Mouse (Mus musculus): ENCODE measurements around the gene Krba1. TPM values are rescaled to one million over a fixed set of nuclear protein-coding genes. Genes with fewer than 3 reads are reported as not detected.

Krba1 gene
- polyA plus RNA-seq, 1 experiment from 2014 or later, result 16.8 TPM

DNA sequence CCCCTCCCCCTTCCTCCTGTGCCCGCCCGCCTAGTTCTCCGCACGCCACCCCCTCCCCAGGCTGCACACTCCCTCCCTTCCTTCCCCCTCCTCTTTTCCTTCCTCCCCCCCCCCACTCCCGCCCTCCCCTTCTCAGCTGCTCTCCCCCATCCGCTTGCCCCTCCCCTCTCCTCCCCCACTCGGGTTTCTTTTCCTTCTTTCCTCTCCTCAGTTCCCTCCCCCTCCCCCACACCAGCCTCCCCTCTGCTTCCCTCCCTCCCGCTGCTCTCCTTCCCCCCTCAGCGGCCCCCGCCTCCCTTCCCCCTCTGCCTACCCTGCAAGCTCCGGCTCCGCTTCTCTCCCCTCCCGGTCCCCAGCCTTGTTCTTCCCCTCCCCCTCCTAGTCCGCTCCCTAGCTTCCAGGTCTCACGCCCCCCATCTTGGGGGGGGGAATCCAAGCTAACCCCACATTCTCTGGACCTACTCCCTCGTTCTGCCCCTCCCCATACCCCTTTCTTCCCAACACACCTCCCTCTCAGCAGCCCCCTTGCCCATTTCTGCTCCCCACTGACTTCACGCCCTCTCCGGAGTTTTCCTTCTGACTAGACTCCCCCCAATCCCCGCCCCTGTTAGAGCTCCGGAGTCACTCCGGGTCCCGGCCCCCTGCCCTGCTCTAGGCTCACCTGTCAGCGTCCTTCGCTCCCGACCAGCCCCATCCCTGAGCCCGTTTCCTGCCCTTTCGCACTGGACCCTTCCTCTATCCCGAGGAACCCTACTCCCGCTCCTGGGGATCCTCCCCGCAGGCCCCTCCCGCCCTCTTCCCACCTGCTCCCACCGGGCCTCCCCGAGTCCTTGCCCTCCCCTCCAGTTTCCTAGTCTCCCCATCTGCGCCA, 49.2 kb downstream of the Krba1 start:
- Histone ChIP-seq H3K4me3 (replicated peaks; ENCODE audit: low read length) (peak overlapping the region; percentile 96), H3K9me3 (replicated peaks; ENCODE audit: control insufficient read depth, low read length) (no peaks in the 10 kb centered on the region), H3K27me3 (ENCODE audit: control insufficient read depth, insufficient read depth, low read length) (no peaks in the 10 kb centered on the region), H3K36me3 (ENCODE audit: control insufficient read depth, insufficient read depth, low read length) (peaks cover 12% of the 10 kb centered on the region), H3K9ac (ENCODE audit: low read length) (peak overlapping the region; percentile 99), H3K4me2 (ENCODE audit: low read depth, low read length) (peak overlapping the region; percentile 78), H3K27ac (ENCODE audit: low read length) (peak overlapping the region; percentile 98), H3K4me1 (ENCODE audit: control insufficient read depth, insufficient read depth, low read length) (peaks cover 30% of the 10 kb centered on the region)
- peak; percentile 67 for ATAC-seq (ENCODE audit: insufficient read depth, low FRiP score)
- 1% methylated on average over 32 of the region's 34 CpGs for WGBS

DNA sequence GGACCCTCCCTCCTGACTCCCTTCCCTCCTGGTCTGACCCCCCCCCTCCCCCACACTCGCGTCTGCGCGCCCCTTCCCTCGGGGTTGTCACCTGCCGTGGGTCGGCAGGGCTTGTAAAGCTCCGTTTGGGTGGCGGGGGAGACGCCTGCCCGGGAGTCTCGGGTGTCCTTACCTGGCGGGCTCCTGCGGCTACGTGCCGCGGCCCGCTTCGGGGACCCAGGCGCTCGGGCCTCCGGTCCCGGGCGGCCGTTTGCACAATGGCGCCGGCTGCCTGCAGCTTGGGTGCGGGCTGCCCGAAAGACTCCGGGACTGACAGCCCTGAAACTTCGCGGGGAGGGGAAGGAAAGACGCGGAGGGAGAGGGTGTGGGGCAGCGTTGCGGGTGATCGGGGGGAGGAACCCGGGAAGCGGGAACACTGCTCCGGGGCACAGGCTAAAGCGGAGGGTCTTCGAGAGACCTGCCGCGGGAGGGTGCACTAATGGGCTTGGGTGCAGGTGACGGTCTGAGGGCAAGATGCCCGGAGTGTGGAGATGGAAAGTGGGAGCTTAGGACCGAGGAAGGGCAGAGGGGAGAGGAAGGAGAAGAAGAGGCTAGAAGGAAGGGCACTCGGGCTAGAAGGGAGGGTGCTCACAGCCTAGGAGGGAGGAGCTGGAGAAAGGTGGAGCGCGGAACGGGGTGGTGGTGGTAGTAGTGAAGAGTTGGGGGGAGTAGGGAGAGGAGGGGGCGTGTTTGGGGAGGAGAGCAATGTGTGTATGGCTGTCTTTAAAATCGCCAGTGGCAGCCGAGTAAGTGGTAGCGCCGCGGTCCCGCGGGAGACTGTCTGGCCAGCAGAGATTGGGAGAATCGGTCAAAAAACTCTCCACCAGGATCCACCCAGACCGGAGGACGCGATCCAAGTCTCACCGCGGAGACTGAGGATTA, 50.1 kb downstream of the Krba1 start, which contains the start of gene Zfp467:
Zfp467 (minus strand) TSS at position 645 of the 921 bp plus-strand sequence.
- Histone ChIP-seq H3K4me1 (ENCODE audit: control insufficient read depth, insufficient read depth, low read length) (peaks cover 27% of the 10 kb centered on the region), H3K4me3 (replicated peaks; ENCODE audit: low read length) (peak within 1 kb of the TSS; percentile 96), H3K27ac (ENCODE audit: low read length) (peak within 1 kb of the TSS; percentile 98), H3K9me3 (replicated peaks; ENCODE audit: control insufficient read depth, low read length) (no peaks in the 10 kb centered on the region), H3K9ac (ENCODE audit: low read length) (peak within 1 kb of the TSS; percentile 99), H3K36me3 (ENCODE audit: control insufficient read depth, insufficient read depth, low read length) (peaks cover 12% of the 10 kb centered on the region), H3K27me3 (ENCODE audit: control insufficient read depth, insufficient read depth, low read length) (no peaks in the 10 kb centered on the region), H3K4me2 (ENCODE audit: low read depth, low read length) (peak within 1 kb of the TSS; percentile 78)
- peak; percentile 49 for ATAC-seq (ENCODE audit: insufficient read depth, low FRiP score)
- under 1% methylated on average over 64 of the region's 65 CpGs for WGBS

DNA sequence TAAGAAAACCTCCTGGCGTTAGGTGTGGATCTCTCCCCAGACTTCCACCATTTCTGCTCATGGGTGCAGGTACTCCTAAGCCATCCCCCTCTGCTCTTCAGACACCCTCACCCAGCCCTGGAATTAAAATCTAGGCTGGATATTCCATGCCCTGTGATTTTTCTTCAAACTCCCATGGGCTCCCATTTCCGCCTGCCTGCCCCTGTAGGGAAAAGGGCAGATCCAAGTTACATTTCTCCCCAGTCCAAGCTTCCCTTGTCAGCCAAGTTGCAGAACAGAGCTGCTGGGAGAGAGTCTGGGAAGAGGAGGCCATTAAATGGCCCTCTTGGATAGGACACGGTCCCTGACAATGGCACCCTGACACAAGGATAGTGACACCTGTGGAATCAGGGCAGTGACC, 50.9 kb downstream of the Krba1 start:
- Histone ChIP-seq H3K27ac (ENCODE audit: low read length) (peak overlapping the region; percentile 98), H3K4me3 (replicated peaks; ENCODE audit: low read length) (peak overlapping the region; percentile 96), H3K4me2 (ENCODE audit: low read depth, low read length) (peak overlapping the region; percentile 78), H3K36me3 (ENCODE audit: control insufficient read depth, insufficient read depth, low read length) (peaks cover 12% of the 10 kb centered on the region), H3K4me1 (ENCODE audit: control insufficient read depth, insufficient read depth, low read length) (peaks cover 18% of the 10 kb centered on the region), H3K9ac (ENCODE audit: low read length) (peak overlapping the region; percentile 99), H3K9me3 (replicated peaks; ENCODE audit: control insufficient read depth, low read length) (no peaks in the 10 kb centered on the region), H3K27me3 (ENCODE audit: control insufficient read depth, insufficient read depth, low read length) (no peaks in the 10 kb centered on the region)
- no peak for ATAC-seq (ENCODE audit: insufficient read depth, low FRiP score)
- 40% methylated on average over 3 of the region's 3 CpGs for WGBS

DNA sequence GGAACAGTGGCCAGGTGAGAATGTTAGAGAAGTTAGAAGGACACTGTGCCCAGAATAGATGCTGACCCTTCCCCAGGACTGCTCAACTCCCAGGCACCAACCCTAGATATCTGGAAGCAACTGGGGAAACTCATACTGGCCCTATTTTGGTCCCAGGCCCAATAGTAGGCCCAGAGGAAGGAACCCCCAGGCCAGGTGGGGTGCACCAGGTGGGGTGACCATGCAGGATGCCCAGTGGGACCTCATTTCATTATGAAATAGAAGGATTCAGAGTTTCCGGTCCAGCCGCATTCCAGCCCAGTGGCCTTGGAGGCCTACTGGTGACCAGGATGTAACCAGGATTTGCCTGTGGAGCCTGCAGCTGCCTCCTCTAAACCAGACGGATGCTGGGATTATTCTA, 51.5 kb downstream of the Krba1 start:
- H3K4me3 ChIP-seq (replicated peaks; ENCODE audit: low read length), result no peak overlapping the region
- H3K4me1 ChIP-seq (ENCODE audit: control insufficient read depth, insufficient read depth, low read length), result peaks cover 17% of the 10 kb centered on the region
- no peaks in the 10 kb centered on the region for H3K27me3 ChIP-seq (ENCODE audit: control insufficient read depth, insufficient read depth, low read length)
- peak overlapping the region; percentile 98; the same call in 1 of the 2 replicates for H3K27ac ChIP-seq (ENCODE audit: low read length)
- H3K4me2 ChIP-seq (ENCODE audit: low read depth, low read length), result no peak overlapping the region
- H3K9ac ChIP-seq (ENCODE audit: low read length), result no peak overlapping the region; the same call in 1 of the 2 replicates
- H3K36me3 ChIP-seq (ENCODE audit: control insufficient read depth, insufficient read depth, low read length), result peaks cover 9% of the 10 kb centered on the region
- WGBS, result 73% methylated on average over 3 of the region's 3 CpGs
- no peak for ATAC-seq (ENCODE audit: insufficient read depth, low FRiP score)
- no peaks in the 10 kb centered on the region for H3K9me3 ChIP-seq (replicated peaks; ENCODE audit: control insufficient read depth, low read length)

DNA sequence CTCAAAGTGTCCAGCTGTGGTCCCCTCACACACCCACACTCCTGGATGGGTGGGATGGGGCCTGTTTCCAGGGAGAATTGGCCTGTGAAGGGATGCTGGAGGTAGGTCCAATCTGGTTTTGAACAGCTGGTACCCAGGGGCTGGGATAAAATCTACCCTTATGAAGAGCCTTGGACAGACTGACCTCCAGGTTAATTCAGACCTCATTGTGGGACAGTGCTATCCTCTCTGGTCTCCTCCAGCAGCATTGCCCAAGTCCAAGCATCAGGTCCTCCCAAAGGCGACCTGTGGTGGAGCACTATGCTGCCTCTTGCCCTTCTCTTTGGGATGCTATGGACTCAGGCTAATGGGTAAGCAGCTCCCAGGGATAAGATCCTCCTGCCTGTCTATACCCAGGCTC, 52.5 kb downstream of the Krba1 start, which contains the start of gene Sspo:
Sspo (plus strand) TSS at position 301 of the 400 bp plus-strand sequence.
- no peak for ATAC-seq (ENCODE audit: insufficient read depth, low FRiP score)
- Histone ChIP-seq H3K9ac (ENCODE audit: low read length) (no peak within 1 kb of the TSS; the same call in 1 of the 2 replicates), H3K27me3 (ENCODE audit: control insufficient read depth, insufficient read depth, low read length) (no peaks in the 10 kb centered on the region), H3K4me3 (replicated peaks; ENCODE audit: low read length) (no peak within 1 kb of the TSS), H3K9me3 (replicated peaks; ENCODE audit: control insufficient read depth, low read length) (no peaks in the 10 kb centered on the region), H3K4me2 (ENCODE audit: low read depth, low read length) (no peak within 1 kb of the TSS), H3K27ac (ENCODE audit: low read length) (no peak within 1 kb of the TSS), H3K36me3 (ENCODE audit: control insufficient read depth, insufficient read depth, low read length) (no peaks in the 10 kb centered on the region), H3K4me1 (ENCODE audit: control insufficient read depth, insufficient read depth, low read length) (peaks cover 17% of the 10 kb centered on the region)
- 85% methylated on average over 1 of the region's 1 CpGs for WGBS

DNA sequence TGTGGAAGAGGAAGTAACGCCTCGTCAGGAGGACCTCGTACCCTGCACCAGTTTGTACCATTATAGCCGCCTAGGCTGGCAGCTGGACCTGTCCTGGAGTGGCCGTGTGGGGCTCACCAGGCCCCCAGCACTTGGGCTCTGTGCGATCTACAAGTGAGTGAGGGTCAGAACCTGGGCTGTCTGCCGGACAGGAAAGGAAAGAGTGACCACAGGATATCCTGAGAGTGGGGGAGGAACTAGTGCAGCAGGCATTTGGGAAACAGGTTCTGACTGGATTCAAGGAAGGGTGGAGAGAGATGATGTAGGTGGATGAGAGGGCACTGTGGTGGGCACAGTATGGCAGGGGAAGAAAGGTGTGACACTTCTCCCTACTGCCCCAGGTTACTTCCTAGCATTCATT, 53.1 kb downstream of the Krba1 start:
- peaks cover 11% of the 10 kb centered on the region for H3K4me1 ChIP-seq (ENCODE audit: control insufficient read depth, insufficient read depth, low read length)
- no peak overlapping the region for H3K4me2 ChIP-seq (ENCODE audit: low read depth, low read length)
- H3K27ac ChIP-seq (ENCODE audit: low read length), result no peak overlapping the region
- no peak overlapping the region for H3K4me3 ChIP-seq (replicated peaks; ENCODE audit: low read length)
- no peaks in the 10 kb centered on the region for H3K9me3 ChIP-seq (replicated peaks; ENCODE audit: control insufficient read depth, low read length)
- WGBS, result 73% methylated on average over 7 of the region's 7 CpGs
- ATAC-seq (ENCODE audit: insufficient read depth, low FRiP score), result no peak
- no peak overlapping the region for H3K9ac ChIP-seq (ENCODE audit: low read length)
- H3K27me3 ChIP-seq (ENCODE audit: control insufficient read depth, insufficient read depth, low read length), result no peaks in the 10 kb centered on the region
- H3K36me3 ChIP-seq (ENCODE audit: control insufficient read depth, insufficient read depth, low read length), result no peaks in the 10 kb centered on the region

DNA sequence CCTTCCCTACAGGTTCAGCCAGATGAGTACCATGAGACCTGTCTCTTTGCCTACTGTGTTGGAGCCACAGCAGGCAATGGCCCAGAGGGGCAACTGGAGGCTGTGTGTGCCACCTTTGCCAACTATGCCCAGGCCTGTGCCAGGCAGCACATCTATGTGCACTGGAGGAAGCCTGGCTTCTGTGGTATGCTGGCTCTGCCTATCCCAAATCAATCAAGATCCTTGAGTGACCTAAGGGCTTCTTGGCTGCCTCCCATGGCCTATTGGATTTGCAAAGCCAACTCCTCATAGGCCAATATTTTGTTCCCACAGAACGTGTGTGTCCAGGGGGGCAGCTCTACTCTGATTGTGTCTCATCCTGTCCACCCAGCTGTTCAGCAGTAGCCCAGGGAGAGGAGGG, 56.8 kb downstream of the Krba1 start:
- H3K4me1 ChIP-seq (ENCODE audit: control insufficient read depth, insufficient read depth, low read length), result no peaks in the 10 kb centered on the region
- no peak for ATAC-seq (ENCODE audit: insufficient read depth, low FRiP score)
- no peak overlapping the region for H3K4me2 ChIP-seq (ENCODE audit: low read depth, low read length)
- no peaks in the 10 kb centered on the region for H3K27me3 ChIP-seq (ENCODE audit: control insufficient read depth, insufficient read depth, low read length)
- no peaks in the 10 kb centered on the region for H3K9me3 ChIP-seq (replicated peaks; ENCODE audit: control insufficient read depth, low read length)
- H3K4me3 ChIP-seq (replicated peaks; ENCODE audit: low read length), result no peak overlapping the region
- WGBS, result 41% methylated on average over 1 of the region's 1 CpGs
- H3K36me3 ChIP-seq (ENCODE audit: control insufficient read depth, insufficient read depth, low read length), result no peaks in the 10 kb centered on the region
- no peak overlapping the region for H3K27ac ChIP-seq (ENCODE audit: low read length)
- no peak overlapping the region for H3K9ac ChIP-seq (ENCODE audit: low read length)

DNA sequence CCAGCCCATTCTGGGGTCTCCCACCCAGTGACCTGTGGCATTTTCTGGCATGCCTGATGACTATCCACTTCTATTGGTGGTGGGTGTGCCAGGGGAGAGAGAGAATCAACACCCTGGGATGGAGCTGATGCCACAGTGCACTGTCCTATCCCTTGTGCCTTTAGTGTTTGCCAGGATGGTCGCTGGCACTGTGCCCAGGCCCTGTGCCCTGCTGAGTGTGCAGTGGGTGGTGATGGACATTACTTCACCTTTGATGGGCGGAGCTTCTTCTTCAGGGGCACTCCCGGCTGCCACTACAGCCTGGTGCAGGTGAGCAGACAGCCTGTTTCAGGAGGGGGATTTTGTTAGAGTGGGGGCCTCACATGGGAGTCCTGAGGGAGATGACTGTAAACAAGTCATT, 57.4 kb downstream of the Krba1 start:
- no peak for ATAC-seq (ENCODE audit: insufficient read depth, low FRiP score)

More for the DNA sequence above, 57.4 kb downstream of the Krba1 start:
- Histone ChIP-seq H3K9me3 (replicated peaks; ENCODE audit: control insufficient read depth, low read length) (no peaks in the 10 kb centered on the region), H3K4me2 (ENCODE audit: low read depth, low read length) (no peak overlapping the region), H3K4me3 (replicated peaks; ENCODE audit: low read length) (no peak overlapping the region), H3K27me3 (ENCODE audit: control insufficient read depth, insufficient read depth, low read length) (no peaks in the 10 kb centered on the region), H3K4me1 (ENCODE audit: control insufficient read depth, insufficient read depth, low read length) (no peaks in the 10 kb centered on the region), H3K9ac (ENCODE audit: low read length) (no peak overlapping the region), H3K27ac (ENCODE audit: low read length) (no peak overlapping the region), H3K36me3 (ENCODE audit: control insufficient read depth, insufficient read depth, low read length) (no peaks in the 10 kb centered on the region)
- 70% methylated on average over 3 of the region's 3 CpGs for WGBS
